Mouse (Mus musculus): ENCODE results near the gene Adam10.
A peak's percentile ranks its signal among the peaks of the same experiment; 100 is the strongest.

The Adam10 gene

DNA sequence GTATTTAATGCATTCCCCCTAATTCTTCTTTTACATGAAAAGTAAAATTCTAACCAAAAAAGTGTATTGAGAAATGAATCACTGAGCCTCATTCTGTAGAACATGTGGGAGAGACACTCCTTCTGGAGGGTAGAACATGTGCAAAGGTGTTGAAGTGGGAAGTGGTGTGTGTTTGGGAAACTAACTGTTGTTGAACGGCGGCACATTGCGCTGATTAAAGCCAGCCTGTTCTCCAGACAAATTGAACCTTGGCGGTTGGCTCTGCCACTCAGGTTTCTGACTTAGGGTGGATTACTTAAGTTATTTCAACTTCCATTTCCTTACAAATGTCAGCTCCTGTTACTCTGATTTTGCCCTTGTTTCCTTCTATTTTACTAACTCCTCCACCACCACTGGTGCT lies 5.1 kb upstream of the Adam10 start:
- DNase-seq (ENCODE audit: low spot score in 2 of 2): no peak

- DNase-seq (ENCODE audit: low spot score in 2 of 2): no peak
These were observed 3.7 kb upstream of the Adam10 start for GRCm38 (mm10) chr9:70675117-70675516.

- no peak for DNase-seq (ENCODE audit: low spot score in 2 of 2)
These were observed 2.8 kb upstream of the Adam10 start for GRCm38 (mm10) chr9:70675961-70676360.

DNA sequence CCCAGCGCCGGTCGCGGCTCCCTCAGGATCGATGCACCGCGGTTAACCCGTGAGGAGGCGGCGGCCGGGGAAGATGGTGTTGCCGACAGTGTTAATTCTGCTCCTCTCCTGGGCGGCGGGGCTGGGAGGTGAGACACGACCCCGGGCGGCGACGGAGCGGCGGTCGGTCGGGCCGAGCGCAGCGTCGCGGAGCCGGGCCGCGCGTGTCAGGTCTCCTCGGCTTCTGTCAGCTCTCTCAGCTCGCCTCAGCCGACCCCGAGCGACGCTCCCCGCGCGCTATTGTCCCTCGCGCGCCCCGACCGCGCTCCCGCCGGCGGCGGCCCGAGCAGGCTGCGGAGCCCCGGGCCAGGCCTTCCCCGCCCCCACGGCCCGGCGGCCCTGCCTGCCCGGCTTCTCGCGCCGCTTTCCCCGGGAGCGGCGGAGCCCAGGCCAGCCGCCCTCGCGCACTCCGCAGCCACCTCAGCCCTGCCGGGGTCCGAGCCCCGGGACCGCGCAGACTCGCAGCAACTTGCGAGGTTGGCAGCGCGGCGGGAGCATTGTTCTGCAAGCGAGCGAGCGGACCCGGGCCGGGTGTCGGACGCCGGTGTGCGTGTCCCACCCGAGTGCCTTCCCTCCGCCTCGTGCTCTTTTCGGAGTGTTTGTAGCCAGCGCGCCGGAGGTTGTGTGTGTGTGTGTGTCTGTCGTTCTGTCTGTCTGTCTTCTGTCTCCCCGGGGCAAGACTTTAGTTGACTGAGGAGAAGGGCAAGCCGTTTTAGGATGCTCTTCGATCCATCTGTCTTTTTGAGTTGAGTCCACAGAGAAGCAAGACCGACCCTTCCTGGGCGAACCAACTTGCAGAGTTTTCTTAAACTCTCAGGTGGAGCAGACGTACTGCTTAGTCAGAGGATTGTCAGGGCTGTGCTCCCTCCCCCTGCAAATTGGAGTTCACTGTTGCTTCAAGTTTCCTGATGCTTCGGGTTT lies 615 bp downstream of the Adam10 start:
- DNase-seq (ENCODE audit: low spot score in 2 of 2): peak; percentile 20 to 35

- DNase-seq (ENCODE audit: low spot score in 2 of 2): no peak
These were observed 3.4 kb downstream of the Adam10 start for GRCm38 (mm10) chr9:70682202-70682601.

GRCm38 (mm10) chr9:70688301-70688968 lies 9.6 kb downstream of the Adam10 start:
- DNase-seq (ENCODE audit: low spot score in 2 of 2): no peak

DNA sequence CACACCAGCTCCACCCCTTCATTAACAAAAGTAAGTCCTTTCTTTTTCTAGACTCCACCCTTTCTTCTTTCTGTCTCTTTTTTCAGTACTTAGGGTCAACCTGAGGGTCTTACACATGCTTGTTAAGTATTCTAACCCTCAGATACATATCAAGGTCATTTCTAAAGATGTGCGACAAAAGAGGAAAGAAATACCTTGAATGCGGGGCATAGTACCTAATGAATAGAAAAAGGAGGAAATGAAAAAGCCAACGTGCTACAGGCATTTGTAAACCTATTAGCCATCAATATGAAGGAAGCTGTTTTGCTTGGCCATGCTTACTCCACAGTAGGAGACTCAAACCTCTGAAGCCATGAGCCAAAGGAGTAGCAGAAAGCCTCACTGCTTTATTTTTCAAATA lies 11.1 kb downstream of the Adam10 start:
- DNase-seq (ENCODE audit: low spot score in 2 of 2): no peak

DNA sequence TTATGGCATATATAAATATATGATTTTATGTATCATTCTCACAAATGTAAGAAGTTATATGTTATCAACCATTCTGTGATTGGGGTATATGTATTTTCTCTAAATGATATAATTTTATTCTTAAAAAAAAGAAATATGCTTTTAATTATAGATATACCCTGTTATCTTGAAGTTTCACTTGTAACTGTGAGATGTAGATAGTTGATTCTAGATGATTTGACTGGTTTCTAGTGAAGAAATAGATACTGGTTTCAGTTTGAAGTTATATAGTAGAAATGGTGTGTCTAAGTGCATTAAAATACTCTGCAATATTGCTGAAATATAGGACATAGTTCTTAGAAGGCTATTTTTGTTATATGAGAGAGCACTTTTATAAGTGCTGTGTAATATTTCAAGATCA lies 11.8 kb downstream of the Adam10 start:
- no peak for DNase-seq (ENCODE audit: low spot score in 2 of 2)

DNA sequence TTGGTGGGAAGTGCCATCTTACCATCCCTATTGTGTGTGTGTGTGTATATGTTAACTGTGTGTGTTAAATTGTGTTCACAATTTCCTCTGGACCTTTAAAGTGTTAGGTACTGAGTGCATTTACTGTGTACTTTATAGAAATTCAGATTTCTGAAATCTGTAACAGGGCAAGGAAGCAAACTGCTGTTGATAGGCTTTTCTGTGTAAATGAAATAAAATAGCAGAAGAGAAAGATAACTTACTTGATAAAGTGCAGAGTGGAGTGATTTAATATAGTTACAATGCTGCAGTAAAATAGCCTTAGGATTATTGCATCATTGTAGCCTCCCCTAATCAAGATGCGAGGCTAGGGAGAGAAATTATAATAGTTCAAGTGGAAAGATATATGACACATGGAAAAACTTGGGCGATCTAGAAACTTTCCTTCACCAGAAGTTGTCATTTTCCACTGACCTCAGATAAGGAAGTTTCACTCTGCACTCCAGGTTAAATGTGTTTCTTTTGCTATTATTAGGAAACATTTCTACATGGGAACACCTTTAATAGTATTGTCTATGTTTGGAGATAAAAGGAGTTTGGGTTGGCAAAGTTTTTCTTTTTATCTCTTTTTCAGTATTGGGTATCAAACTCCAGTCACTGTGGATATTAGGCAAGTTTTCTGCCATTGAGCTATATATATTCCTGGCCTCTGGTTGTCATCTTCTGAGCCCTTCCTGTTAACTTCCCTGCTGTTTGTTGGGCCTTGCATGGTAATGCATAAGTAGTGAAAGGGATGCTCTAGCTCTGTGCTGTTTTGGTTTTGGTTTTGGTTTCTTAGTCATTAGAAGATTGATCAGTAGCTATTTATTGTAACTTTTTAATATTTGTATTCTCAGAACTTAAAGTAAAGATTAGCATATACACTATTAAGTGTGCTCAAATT lies 13.2 kb downstream of the Adam10 start:
- DNase-seq (ENCODE audit: low spot score in 2 of 2): no peak

- DNase-seq (ENCODE audit: low spot score in 2 of 2): no peak
These were observed 16.9 kb downstream of the Adam10 start for GRCm38 (mm10) chr9:70695723-70696122.

DNA sequence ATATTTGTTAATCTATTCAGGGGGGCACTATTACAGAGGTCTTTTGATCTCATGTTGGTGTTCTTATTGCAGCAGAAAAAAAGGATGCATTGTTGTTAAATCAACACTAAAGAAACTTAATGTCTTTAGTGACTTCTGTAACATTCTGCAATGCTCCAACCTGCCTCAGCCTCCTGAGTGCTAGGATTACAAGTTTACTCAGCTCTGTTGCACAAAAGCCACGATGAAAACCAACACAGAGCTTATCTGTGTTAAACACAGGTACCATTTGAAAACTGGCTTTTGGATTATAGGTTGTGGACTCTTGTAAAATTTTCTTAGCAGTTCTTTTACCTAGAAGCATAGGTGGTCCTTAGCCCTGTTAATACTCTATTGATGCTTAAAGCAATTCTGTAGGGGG lies 19.3 kb downstream of the Adam10 start:
- no peak for DNase-seq (ENCODE audit: low spot score in 2 of 2)

DNA sequence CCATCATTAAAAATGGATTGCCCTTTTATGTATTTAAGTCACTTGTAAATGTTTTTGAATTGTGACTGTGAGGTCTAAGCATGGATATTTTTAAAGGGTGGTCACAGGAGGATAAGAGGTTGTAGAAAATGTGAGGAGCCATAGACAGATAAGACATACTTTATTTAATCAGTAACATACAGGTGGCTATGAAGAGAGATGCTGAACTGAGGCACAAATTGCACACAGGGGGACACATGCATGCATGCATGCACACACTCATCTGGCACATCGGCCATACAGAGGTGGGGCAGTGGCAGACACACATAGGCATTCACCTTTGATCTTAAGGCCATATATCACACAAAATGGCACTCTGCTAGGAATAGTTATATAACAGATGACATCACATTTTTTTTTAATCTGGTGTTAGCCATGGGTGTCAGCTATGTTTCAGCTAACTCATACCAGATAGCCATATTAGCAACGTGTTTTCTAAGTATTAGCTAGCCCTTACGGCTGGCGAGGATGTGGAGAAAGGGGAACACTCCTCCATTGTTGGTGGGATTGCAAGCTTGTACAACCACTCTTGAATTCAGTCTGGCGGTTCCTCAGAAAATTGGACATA lies 24.9 kb downstream of the Adam10 start:
- no peak for DNase-seq (ENCODE audit: low spot score in 2 of 2)

DNA sequence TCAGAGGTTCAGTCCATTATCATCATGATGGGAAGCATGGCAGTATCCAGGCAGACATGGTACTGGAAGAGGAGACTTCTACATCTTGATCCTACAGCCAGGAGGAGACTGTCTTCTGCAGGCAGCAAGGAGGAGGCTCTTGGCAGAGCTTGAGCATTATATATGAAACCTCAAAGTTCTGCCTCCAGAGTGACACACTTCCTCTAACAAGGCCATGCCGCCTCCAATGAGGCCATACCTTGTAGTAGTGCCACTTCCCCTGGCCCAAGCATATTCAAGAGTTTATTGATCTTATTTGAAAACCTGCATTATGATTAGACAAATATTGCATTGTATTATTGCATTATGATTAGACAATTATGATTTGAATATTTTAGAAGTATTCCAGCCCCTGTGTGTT lies 27.6 kb downstream of the Adam10 start:
- DNase-seq (ENCODE audit: low spot score in 2 of 2): no peak

- no peak for DNase-seq (ENCODE audit: low spot score in 2 of 2)
These were observed 50.7 kb downstream of the Adam10 start for GRCm38 (mm10) chr9:70729544-70729943.

GRCm38 (mm10) chr9:70731079-70731478 lies 52.3 kb downstream of the Adam10 start:
- no peak for DNase-seq (ENCODE audit: low spot score in 2 of 2)

DNA sequence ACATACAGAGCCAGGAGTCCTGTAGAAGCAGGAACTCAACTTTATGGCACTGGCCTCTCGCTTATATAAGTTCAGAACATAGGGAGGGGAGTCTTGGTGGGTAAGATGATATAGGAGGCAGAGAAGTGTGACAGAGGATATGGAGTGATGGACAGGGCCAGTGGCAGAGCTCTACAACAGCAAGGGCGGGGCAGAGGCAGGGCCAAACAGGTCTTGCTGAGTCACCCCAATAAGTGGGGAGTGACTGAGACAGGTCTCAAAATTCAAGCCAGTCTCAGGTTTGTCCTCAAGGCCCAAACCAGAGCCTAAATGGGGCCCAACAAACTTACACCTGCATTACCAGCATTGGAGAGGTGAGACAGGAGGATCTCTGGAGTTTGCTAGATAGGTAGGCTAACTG lies 54.4 kb downstream of the Adam10 start:
- DNase-seq (ENCODE audit: low spot score in 2 of 2): no peak

DNA sequence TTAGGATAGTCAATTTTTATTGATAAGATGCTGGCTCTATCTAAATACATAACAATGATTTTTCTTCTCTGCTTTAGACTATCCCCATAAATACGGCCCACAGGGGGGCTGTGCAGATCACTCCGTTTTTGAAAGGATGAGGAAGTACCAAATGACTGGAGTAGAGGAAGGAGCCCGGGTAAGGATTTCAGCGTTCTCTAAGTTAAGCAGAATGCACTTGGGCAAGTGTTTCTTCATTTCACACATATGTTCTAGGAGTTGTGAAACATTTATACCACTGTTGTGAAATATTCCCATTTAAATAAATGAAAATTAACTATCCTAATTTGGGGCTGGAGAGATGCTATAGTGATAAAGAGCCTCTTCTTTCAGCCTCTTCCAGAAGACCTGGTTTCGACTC lies 61.2 kb downstream of the Adam10 start:
- DNase-seq (ENCODE audit: low spot score in 2 of 2): no peak

GRCm38 (mm10) chr9:70751504-70752222 lies 72.9 kb downstream of the Adam10 start:
- no peak for DNase-seq (ENCODE audit: low spot score in 2 of 2)

GRCm38 (mm10) chr9:70760974-70761373 lies 82.2 kb downstream of the Adam10 start:
- no peak for DNase-seq (ENCODE audit: low spot score in 2 of 2)

DNA sequence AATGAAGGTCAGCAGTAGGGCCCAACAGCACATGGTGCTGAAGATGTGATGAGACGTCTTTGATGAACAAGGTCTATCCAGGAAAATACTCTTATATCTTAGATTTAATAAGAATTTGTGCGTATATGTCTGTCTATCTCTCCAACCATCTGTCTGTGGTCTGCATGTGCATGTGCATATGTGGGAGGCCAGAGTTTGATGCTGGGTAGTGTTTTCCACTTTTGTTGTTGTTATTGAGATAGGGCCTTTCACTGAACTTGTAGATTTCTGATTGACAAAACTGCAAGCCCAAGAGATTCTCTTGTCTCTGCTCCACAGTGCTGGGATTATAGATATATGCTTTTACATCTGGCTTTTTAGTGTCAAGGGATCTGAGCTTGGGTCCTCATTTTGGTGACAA lies 96.7 kb downstream of the Adam10 start:
- no peak for DNase-seq (ENCODE audit: low spot score in 2 of 2)

- DNase-seq (ENCODE audit: low spot score in 2 of 2): no peak
These were observed 103.4 kb downstream of the Adam10 start for GRCm38 (mm10) chr9:70782191-70782590.
